Mouse (Mus musculus) ES-E14 (cell line): ENCODE measurements around the gene Fars2.

Experiments used
- CHD2 ChIP-seq: IDR thresholded peaks from 2 replicates; pipeline ENCODE4 v1.6.1; 2014; ENCODE audit warnings: mild to moderate bottlenecking, low read depth, low read length, inconsistent platforms
- HCFC1 ChIP-seq: IDR thresholded peaks from 2 replicates; pipeline ENCODE4 v1.6.1; 2012; ENCODE audit warnings: low read length, inconsistent platforms, borderline replicate concordance; ENCODE audit not compliant: insufficient read depth
- ZC3H11A ChIP-seq: IDR thresholded peaks from 2 replicates; pipeline ENCODE4 v1.6.1; 2012; ENCODE audit warnings: low read depth, mild to moderate bottlenecking, inconsistent platforms, low read length, borderline replicate concordance
- ZNF384 ChIP-seq: IDR thresholded peaks from 2 replicates; pipeline ENCODE4 v1.6.1; 2012; ENCODE audit warnings: low read depth, low read length, inconsistent platforms

DNA sequence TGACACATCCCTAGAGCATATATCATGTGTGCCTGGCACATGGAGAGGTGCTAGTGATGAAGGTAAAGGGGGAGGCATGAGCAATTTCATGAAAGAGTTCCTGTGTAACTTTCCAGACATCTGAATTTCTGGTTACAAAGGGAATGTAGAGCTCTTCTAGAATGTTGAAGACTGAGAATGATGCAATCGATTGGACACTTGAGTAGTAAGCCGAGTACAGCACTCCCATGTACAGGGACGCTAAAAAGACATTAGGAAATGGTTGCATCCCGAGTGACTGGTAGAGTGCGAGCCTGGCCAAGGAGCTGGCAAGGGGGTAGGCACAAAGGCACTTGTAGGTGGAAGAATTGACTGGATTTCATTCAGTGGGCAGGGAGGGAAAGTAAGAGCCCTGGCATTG, 102.3 kb downstream of the Fars2 start:
- no peak for TF ChIP-seq HCFC1
- no peak for TF ChIP-seq ZC3H11A
- TF ChIP-seq CHD2, result no peak
- TF ChIP-seq ZNF384, result no peak
